Mouse (Mus musculus) sigmoid colon, adult 10 weeks (tissue): ENCODE measurements around the gene Dctn3. TPM values are rescaled to one million over a fixed set of nuclear protein-coding genes. Genes with fewer than 3 reads are reported as not detected.

Experiments used
- polyA plus RNA-seq: library from polyadenylated mRNA; stranded (reverse); fragments of 350-450 nt; fragmentation: Illumina TruSeq; extraction: RNeasy Lipid Tissue Mini Kit (QIAGEN cat#74804); gene quantifications from one replicate; pipeline ENCODE4 v1.2.3, GENCODE M21; 2014; ENCODE audit warnings: low read depth, low replicate concordance

Gene Dctn3
- polyA plus RNA-seq: 38.7 TPM

DNA sequence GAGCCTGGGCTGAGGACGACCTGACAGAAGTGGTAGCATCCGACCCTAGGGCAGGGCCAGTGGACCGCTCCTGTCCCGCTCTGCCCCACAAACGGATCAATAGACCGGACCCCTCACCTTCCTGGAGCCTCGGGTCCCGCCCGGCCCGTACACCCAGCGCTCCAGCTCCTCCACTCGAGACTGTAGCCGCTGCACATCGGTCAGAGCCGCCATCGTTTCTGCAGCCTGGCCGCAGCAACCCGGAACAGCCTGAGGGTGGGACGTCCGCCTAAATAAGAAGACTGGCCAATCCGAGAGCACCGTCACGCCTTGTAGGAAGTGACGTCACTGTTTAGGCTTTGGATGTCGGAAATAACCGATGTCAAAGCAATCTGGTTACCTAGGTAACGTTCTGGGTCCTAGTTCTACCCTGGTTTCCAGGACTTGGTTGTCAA is at the start of gene Dctn3:
Dctn3 (minus strand) TSS at position 253 of the 434 bp plus-strand sequence.

DNA sequence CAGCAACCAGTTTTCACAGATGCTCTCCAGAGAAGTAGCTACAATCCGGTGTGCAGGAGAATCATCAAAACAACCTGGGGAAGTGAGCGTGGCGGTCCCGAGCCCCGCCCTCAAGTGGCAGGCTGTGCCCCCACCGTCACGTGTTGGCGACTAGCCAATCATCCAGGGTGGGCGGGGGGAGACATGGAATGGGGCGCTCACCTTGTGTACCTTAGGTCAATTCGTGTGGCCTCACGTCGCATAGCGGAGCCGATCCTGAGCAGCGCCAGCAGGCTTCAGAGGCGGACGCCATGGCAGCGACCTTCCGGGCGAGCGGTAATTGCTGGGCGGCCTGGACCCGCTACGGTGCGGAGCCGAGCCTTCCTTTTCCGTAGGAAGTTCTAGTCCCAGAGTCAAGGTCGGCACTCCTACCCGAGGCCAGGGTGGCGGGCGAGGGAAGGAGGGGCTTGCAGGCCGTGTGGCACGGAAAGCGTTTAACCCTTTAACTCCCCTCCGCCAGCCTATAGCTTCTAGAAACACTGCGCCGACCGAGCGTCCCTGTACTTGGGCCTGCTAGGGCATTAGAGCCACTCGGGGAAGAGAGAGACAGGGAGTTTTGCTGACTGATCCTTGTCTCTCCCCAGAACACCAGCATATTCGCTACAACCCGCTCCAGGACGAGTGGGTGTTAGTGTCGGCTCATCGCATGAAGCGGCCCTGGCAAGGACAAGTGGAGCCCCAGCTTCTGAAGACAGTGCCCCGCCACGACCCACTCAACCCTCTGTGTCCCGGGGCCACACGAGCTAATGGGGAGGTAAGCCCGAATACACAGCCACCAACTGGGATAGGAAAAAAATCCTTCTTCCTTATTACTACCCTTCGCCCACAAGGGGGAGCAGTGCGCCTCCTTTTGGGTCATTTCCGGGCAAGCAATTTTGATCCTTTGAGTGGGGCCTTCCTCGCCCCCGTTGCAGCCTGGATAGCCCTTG is 32.7 kb upstream of the Dctn3 start, which contains the start of gene Sigmar1:
Sigmar1 (minus strand) TSS at position 820 of the 968 bp plus-strand sequence.

GRCm38 (mm10) chr4:41754797-41755337 is 31.9 kb upstream of the Dctn3 start, which contains the start of gene Galt:
TSS of gene Galt (plus strand) at chr4:41755228.

DNA sequence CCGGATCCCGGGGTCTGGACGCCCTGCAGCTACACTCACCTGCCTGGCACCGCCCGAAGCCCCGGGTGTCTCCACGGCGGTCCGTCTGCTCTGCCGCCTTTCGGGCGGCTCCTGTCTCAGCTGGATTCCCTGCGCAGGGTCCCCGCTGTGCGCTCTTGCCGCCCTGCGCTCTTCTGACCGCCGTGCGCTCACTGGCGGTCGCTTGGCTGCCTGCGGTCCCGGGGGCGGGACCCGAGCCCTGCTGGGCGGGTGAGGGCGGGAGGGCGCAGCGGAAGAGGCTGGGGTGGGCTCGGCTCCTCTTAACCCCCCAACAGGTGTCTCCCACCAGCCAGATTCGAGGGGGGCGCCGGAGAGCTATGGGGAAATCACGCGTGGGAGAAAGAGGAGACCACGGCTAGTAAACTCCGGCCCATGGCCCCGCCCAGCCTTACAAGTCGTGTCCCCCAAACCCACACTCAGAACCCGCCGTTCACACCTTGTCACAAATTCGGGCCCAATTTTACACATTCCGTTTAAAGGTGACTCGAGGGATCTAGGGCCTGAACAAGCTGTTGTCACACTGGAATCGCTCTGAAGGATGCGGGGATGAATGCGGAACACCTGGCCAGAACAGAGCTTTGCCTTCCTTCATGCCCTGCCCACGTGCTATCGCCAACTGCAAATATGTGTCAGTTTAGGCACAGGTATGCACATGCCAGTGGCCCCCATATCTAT is 8.2 kb upstream of the Dctn3 start, which contains the start of gene Arid3c:
Arid3c (minus strand) TSS at position 91 of the 714 bp plus-strand sequence.

DNA sequence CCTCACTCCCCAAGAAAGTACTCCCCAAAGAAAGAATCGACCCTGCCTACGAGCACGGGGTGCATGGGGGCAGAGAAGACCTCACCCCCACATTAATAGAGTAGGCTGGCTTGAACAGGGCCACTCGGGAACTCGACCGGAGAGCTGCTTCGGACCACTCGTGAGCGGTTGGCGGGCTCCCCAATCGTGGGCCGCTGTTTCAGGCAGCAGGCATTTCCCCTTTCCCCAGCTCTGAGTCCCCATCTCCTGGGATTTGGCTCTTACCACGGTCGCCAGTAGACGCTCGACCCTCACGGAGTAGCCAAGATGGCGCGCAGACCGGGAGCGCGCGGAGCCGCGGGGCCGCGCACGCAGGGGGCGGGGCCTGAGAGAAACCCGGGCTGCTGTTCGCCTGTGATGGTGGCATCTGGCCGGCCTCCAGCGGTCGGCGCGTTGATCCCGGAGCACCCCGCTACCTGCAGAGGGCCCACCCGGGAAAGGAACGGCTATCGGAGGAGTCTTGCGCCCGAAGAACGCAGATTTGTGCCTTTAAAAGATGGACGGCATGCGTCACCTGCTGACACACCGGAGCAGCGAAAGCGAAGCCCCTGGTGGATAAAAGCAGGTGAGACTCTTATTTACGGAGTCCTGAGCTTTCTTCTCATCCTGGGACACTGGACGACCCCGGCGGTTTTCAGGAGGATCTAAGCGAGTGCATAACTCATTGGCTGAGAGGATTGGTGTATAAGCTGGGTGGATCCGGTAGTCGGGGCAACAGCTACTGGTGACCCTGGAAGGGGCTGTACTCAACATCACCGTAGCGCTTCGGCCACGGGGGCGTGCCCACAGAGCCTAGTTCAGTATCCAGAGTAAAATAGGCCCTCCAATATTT is 9.5 kb downstream of the Dctn3 start, which contains the start of gene Rpp25l:
Rpp25l (minus strand) TSS at position 338 of the 871 bp plus-strand sequence.

DNA sequence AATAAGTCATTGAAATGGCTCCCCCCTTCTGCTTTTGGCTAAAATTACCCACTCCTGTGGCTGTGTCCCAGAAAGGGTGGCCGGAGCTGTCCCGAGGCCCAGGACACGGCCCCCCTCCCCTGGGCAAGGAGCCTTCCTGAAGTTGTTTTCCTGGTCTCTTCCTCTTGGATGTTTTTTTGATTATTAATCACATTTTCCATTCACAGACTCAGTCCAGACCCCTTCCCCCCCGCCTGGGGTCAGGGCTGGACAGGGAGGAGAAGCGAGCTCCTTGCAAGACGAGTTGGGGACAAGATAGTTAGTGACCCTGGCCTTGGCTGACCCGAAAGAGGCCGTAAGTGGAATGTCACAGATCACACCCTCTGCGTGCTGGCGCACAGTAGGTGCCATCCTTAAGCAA is 23.2 kb downstream of the Dctn3 start, which contains the start of gene Il11ra1:
Il11ra1 (plus strand) TSS at position 207 of the 400 bp plus-strand sequence.

DNA sequence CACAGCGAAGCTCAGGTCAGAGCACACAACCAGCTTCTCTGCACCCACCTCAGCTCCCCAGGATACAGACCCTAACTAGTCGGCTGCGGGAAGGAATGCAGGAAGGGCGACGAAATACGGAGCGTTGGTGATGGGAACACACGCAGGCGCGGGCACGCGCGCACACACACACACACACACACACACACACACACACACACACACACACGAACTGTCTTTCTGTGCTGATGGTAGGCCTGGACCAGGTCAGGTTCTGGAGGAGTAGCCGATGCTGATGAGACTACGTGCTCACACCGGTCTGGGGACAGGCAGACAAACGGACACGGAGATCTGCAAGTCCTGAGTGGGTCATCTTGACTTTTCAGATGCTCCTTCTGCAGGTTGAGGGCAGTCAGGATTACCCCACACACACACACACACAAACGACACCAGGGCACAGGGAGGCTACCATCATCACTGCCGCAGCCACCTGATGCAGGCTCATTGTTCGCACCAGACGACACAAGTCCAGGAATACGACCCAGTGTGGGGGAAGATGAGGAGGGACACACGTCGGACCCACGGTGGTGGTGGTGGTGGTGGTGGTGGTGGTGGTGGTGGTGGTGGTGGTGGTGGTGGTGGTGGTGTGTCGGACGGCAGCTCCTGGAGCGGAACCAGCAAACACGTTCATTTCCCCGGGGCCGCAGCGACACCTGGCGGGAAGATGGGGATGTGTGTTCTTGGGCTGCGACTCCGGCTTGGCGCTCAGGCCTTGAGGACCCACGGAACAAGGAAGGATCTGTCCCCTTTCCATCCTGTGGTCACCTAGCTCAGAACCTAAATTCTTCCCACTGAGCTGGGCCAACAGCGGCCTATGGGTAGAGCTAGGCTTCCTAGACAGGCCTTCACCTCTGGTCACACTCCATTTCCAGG is 25.8 kb downstream of the Dctn3 start, which contains the start of gene Cntfr:
Cntfr (minus strand) TSS at position 160 of the 912 bp plus-strand sequence.

Other genes starting within 250 kb of the Dctn3 start
- 4.4 TPM for gene AI464131, start 220.1 kb downstream of the Dctn3 start, polyA plus RNA-seq
- not detected for gene 1110017D15Rik, start 205.8 kb downstream of the Dctn3 start, polyA plus RNA-seq
- gene Fam219a, start 153.6 kb downstream of the Dctn3 start, polyA plus RNA-seq: 1.6 TPM
- gene Dnaic1, start 153.4 kb downstream of the Dctn3 start, polyA plus RNA-seq: not detected
- gene Enho, start 82.8 kb downstream of the Dctn3 start, polyA plus RNA-seq: not detected
- not detected for gene Cntfr, start 26.1 kb downstream of the Dctn3 start, polyA plus RNA-seq
- 12.3 TPM for gene Il11ra1, start 23.2 kb downstream of the Dctn3 start, polyA plus RNA-seq
- 0.57 TPM for gene Rpp25l, start 9.6 kb downstream of the Dctn3 start, polyA plus RNA-seq
- not detected for gene Arid3c, start 8.0 kb upstream of the Dctn3 start, polyA plus RNA-seq
- 1.5 TPM for gene Galt, start 32.1 kb upstream of the Dctn3 start, polyA plus RNA-seq
- 46.4 TPM for gene Sigmar1, start 33.0 kb upstream of the Dctn3 start, polyA plus RNA-seq
- gene Ccl27a, start 51.1 kb upstream of the Dctn3 start, polyA plus RNA-seq: 7.8 TPM
- not detected for gene Gm21541, start 180.4 kb upstream of the Dctn3 start, polyA plus RNA-seq
- 2.0 TPM for gene Gm20878, start 218.4 kb upstream of the Dctn3 start, polyA plus RNA-seq
- 0.16 TPM for gene Fam205a4, start 242.9 kb upstream of the Dctn3 start, polyA plus RNA-seq